Mouse (Mus musculus) bone marrow macrophage, adult 2 months (primary cell): ENCODE data around the gene Dbf4.

Experiments used
- CTCF ChIP-seq: IDR thresholded peaks from 2 replicates; pipeline ENCODE4 v1.5.1; 2012; ENCODE audit warnings: low read depth, mild to moderate bottlenecking, low read length, moderate library complexity
- POLR2A ChIP-seq: IDR thresholded peaks from 2 replicates; pipeline ENCODE4 v1.6.1; 2012; ENCODE audit warnings: mild to moderate bottlenecking, low read depth, low read length, borderline replicate concordance

GRCm38 (mm10) chr5:8374297-8374906, 48.1 kb downstream of the Dbf4 start:
- TF ChIP-seq CTCF (no peak), POLR2A (no peak)
